Mouse (Mus musculus) activated CD4-positive, CD25-positive, alpha-beta regulatory T cell (primary cell): ENCODE data around the gene Gnptg. TPM values are rescaled to one million over a fixed set of nuclear protein-coding genes. Genes with fewer than 3 reads are reported as not detected.

Experiments
- polyA plus RNA-seq, 2 experiments: library from polyadenylated mRNA; unstranded; fragments of 100-300 nt; shearing (Covaris generic); gene quantifications; one replicate each; pipeline ENCODE4 v1.2.1; 2017

Gnptg gene
- 100 to 1,000 TPM in 1 of 2 experiments, 10 to 100 TPM in 1; 78.6 to 103 TPM for polyA plus RNA-seq

DNA sequence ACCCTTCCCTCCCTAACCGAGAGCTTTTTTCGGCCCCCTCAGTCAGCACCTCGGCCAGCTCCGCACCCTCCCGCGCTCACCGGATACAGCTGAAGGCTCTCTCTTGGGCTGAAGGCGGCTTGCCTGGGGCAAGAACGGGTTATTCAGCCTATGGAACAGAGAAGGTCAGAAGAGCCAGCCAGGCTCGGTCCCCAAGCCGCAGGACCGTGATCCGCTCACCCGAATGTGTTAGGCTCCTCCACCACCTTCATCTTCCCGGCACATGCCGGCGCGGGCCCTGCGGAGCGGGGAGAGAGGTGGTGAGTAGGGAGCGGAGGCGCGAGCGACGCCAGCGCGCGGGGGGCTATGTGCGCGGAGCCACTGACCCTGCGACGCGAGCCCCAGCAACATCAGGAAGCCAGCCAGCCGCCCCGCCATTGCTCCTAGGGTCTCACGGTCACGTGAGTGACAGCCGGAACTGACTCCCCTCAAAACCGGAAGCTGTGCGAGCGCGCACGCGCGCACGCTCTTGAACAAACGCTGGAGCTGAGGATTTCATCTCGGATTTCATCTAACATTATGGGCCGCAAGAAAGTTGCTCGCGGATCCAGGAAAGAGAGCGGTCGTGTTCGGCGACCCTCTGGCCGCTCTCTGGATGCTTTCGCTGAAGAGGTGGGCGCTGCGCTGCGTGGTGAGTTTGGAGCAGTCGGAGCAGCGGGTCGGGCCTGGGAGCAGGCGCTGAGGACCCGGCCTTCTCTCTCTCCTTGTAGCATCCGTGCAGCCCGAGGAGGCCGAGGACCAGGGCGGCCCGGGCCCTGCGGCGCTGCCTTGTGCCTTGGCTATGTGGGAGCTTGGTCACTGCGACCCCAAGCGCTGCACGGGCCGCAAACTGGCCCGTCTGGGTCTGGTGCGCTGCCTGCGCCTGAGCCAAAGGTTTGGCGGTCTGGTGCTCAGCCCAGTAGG, at the start of gene Gnptg, which contains the start of gene Tsr3:
Gene Gnptg, minus strand, starts transcription at position 430 of the 942 bp plus-strand sequence.
Gene Tsr3, plus strand, starts transcription at position 476 of the 942 bp plus-strand sequence.

DNA sequence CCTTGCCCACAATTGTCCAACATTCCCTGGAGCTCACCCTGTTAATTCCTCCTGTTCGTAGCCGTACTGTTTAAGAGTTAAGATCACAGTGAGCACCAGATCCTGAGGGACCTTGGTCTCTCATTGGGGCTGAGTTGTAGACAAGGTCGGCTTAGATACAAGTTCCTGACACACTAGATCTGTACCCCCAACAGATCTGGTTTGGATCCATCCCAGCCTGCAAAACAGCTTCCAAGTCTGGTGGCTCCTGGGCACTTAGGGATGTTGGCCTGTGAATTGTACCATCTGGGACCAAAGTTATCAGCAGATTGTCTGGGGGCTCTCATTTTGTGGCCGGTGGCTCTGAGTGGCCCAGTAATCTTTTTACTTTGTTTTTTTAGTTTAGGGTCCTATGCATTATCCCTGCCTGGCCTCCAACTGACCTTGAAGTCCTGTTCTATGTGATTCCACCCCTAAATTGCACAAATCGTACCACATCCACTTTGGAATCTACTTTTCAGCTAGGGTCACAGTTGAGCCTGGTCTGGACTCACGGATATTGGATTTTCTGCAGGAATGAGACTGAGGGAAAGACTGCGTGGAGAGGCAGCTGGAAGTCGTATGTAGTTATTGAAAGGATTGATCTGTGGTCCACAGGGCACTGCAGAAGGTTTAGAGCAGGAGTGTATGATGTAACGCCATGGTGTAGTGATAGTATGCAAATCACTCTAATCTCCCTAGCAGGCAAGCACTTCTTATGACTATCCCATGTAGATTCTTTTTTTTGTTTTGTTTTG, 34.8 kb upstream of the Gnptg start, which contains the start of gene Ube2i:
Gene Ube2i, minus strand, starts transcription at position 52 of the 776 bp plus-strand sequence.

DNA sequence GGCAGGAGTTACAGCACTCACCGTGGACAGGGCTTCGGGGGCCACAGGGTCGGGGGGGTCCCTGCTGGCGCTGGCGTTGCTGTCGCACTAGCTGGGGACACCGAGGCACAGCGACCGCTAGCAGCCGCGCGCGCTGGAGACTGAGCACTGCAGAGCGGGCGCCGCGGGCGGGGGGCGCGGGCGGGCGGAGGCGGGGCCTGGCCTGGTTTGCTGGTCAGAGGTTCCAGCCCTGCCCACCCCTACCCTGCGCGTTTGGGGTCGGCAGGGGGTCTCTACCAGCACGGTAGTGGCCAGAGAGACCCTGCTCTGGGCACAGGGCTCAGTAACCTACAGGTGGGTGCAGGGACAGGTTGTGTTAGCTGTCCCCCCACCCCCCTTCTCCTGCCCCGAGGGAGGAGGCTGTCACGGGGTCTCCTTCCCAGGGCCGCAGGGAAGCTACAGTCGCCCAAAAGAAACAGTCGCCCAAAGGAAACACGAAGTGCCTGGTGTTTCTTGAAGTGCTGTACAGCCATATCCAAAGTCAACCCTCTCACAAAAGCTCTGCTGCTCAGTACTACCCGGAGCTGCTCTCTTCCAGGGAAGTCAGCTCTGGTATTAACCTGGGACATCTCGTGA, 16.3 kb upstream of the Gnptg start, which contains the start of gene Baiap3:
Gene Baiap3, minus strand, starts transcription at position 225 of the 615 bp plus-strand sequence.

DNA sequence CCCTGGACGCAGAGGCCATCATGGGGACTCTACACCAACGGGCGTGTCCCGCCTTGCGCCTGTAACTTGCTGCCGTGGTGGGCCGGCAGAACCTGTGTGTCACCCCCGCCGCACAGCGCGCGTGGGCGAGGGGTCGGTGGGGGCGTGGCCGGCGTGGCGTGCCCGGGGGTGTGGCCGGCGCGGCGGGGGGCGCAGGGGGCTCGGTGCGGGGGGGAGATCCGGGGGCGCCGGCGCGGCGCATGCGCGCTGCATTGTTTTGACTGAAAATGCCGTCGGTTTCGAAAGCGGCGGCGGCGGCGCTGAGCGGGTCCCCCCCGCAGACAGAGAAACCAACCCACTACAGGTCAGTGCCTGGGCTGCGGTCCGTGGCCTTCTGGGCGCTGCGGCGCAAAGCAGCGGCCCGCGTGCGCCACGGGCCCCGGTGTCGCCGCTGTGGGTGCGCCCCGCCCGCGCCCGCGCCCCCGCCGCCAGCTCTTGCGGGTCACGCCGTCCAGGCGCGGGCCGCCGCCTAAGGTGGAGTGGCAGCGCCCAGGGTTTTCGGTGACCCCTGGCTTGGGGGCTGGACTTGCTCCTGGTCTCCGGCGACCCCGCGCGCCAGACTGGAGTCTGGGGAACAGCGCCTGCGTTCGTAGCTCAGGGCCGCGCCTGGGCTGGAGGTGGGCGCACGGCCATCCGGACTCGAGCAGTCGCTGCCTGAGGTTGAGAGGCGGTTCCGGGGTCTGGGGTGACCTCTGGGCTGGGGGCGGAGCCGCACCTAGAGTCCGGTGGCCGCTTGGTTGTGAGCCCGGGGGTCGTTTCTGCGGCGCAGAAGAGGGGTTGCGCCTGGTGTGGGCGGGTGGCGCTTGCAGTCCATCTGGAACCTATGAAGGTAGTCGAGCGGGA, 51.5 kb downstream of the Gnptg start, which contains the start of gene Unkl:
Gene Unkl, plus strand, starts transcription at position 248 of the 882 bp plus-strand sequence.

DNA sequence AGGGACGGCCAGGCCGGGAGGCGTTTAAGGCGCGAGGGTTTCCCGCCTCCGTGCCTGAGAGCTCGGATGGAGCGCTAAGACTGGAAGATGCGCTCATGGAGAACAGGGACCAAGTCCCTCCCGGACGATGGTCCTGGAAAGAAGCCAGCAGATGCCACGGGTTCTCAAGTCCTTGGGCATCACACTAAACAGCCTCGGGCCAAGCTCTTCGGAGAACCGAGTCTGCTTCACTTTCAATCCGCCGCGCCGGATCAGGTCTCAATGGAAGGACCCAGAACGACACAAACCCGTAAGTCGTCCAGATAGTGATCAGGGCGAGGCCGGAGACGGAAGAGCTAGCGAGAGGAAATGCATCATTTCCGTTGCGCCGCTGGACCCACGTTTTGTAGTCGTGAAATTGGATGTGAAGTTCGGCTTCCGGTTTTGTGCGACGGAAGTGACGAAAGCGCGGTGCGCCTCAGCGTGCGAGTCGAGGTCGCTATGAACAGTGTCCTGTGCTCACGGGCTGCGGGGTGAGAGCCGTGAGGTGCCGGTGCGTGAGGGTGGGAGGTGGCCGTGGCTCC, 55.7 kb downstream of the Gnptg start, which contains the start of gene BC003965:
Gene BC003965, plus strand, starts transcription at position 426 of the 563 bp plus-strand sequence.

Other genes starting within 250 kb of the Gnptg start
- gene Cramp1l, start 224.3 kb downstream of the Gnptg start, polyA plus RNA-seq, result 10 to 100 TPM in 1 of 2 experiments, 1 to 10 TPM in 1; 7.4 to 11.0 TPM
- 10 to 100 TPM; 13.6 to 14.1 TPM for gene Ift140, start 224.0 kb downstream of the Gnptg start, polyA plus RNA-seq
- 1 to 10 TPM in 1 of 2 experiments, under 1 TPM in 1; 0.91 to 1.0 TPM for gene Tmem204, start 156.5 kb downstream of the Gnptg start, polyA plus RNA-seq
- gene Telo2, start 124.2 kb downstream of the Gnptg start, polyA plus RNA-seq, result 10 to 100 TPM; 18.6 to 21.5 TPM
- under 1 TPM in 1 of 2 experiments, not detected in 1; 0.33 TPM for gene Ptx4, start 119.4 kb downstream of the Gnptg start, polyA plus RNA-seq
- 10 to 100 TPM; 26.5 to 27.8 TPM for gene Clcn7, start 106.7 kb downstream of the Gnptg start, polyA plus RNA-seq
- under 1 TPM in 1 of 2 experiments, not detected in 1; 0.14 TPM for gene Ccdc154, start 77.7 kb downstream of the Gnptg start, polyA plus RNA-seq
- not detected for gene Gm38655, start 64.7 kb downstream of the Gnptg start, polyA plus RNA-seq
- 10 to 100 TPM; 21.9 to 25.9 TPM for gene BC003965, start 55.6 kb downstream of the Gnptg start, polyA plus RNA-seq
- gene Unkl, start 51.7 kb downstream of the Gnptg start, polyA plus RNA-seq, result 10 to 100 TPM; 15.9 to 31.9 TPM
- 10 to 100 TPM; 65.0 to 68.1 TPM for gene Tsr3, start within 50 bp of the Gnptg start, polyA plus RNA-seq
- gene Baiap3, start 16.2 kb upstream of the Gnptg start, polyA plus RNA-seq, result 10 to 100 TPM; 19.7 to 99.3 TPM
- gene Ube2i, start 34.5 kb upstream of the Gnptg start, polyA plus RNA-seq, result 100 to 1,000 TPM; 545 to 561 TPM
- not detected for gene Prss34, start 58.3 kb upstream of the Gnptg start, polyA plus RNA-seq
- not detected for gene Prss28, start 68.5 kb upstream of the Gnptg start, polyA plus RNA-seq
- not detected for gene Prss29, start 78.5 kb upstream of the Gnptg start, polyA plus RNA-seq
- under 1 TPM; 0.14 to 0.34 TPM for gene Tpsab1, start 105.4 kb upstream of the Gnptg start, polyA plus RNA-seq
- gene Tpsb2, start 126.2 kb upstream of the Gnptg start, polyA plus RNA-seq, result 1 to 10 TPM in 1 of 2 experiments, not detected in 1; 1.2 TPM
- gene Tpsg1, start 129.1 kb upstream of the Gnptg start, polyA plus RNA-seq, result not detected
- not detected for gene Cacna1h, start 193.7 kb upstream of the Gnptg start, polyA plus RNA-seq
- gene Tekt4, start 214.5 kb upstream of the Gnptg start, polyA plus RNA-seq, result not detected